Mouse (Mus musculus) right cerebral cortex, postnatal 25 days (tissue): ENCODE data around the gene Mrps27.

Experiments
- DNase-seq: peaks from one replicate; pipeline ENCODE4 v3.0.0; 2022

Mrps27 gene

DNA sequence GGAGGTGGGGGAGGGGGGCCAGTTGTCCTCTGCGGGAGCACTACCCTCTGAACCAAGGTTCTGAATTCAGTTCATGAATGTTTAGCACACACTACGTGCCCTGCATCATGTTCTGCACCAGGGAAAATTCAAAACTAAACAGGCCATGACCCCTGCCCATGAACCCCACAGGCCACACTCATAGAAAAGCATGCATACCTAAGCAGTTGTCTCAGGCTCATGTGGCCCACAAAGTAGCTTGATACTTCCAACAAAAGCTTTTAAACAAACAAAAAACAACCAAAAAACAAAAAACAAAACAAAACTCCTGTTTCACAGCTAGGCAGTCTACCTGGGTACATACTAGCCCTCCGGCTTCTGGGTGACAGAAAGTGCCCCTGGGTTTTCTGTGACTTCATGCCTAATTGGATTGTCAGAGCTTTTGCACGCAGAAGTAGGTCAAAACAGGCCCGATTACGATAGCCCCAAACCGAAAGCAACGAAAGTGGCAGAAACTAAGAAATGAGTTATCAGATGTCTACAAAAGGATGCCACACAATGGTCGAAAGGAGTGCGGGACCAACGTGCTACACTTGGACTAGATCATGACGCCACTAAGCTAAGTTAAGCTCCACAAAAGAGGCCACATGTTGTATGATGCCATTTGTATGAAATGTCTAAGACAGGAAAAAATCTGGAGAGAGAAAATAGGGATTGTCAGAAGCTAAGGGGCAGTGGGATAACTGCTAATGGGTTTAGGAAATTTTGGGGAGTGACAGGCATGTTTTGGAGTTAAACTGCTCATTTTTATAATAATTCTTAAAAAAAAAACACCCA is 98.1 kb downstream of the Mrps27 start:
- DNase-seq, result no peak

DNA sequence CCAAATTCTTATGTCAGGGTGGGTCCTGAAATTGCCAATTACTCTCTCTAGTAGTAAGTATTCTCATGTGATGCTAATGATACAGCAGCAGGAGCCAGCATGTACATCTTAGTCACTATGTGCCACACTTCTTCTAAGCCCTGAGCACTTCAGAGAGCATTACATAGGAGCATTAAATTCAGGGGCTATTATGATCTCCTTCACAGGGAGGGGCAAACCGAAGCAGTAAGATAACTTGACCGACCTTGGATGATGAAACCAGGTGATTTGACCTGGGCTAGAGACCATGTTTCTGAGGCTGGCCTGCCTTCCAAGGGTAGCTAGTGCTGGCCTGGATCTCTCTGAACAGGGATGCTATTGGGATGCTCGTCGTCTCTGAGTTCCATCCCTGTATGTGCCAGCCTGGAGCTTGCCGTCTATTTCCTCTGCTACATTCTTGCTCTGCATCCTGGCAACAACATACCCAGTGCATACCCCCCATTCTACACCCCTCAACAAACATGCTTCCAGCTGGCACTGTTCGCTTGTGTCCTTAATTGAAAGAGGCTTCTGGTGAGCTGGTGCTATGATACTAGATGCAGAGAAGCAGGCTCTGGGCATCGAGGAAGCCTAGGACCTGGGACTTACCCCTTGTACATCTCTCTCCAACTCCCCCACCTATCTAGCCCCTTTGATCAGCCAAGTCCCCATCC is 99.0 kb downstream of the Mrps27 start:
- no peak for DNase-seq

DNA sequence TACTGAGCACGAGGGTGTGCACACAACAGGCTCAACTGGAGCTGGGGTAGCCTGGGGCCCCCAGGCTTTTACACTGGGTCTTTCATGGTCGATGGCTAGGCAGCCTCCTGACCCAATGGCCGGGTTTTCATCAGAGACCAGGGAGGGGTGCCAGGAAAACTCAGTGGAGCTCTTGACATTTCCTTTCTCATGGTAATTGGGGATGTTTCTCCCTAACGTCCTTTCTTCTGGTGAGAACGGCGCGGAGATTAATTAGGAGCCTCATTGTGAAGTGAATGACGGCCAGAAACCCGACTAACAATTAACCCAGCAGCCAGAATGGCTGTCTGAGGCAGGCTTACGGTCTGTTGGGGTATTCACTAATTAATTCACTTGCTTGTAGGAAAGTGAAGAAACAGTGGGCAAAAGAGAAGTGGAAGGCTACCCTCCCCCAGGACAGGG is 99.9 kb downstream of the Mrps27 start:
- no peak for DNase-seq

DNA sequence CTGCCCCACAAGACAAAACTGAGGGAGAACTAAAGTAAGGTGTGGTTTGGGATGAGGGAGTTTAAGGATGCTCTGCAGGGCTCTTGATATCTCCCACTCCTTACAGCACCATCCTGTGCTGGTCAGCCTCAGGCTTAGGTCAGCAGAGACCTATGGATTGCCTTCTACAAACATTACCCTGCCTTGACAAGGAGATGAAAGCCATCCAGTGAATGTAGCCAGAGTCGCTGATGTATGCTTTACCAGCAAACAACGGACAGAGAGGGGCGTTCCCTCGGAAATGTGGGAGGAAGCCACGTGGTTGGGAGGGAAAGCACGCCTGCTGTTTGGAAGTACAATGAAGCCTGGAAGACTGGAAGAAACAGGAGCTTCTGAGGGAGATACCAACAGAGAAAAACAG is 100.3 kb downstream of the Mrps27 start:
- DNase-seq, result no peak

DNA sequence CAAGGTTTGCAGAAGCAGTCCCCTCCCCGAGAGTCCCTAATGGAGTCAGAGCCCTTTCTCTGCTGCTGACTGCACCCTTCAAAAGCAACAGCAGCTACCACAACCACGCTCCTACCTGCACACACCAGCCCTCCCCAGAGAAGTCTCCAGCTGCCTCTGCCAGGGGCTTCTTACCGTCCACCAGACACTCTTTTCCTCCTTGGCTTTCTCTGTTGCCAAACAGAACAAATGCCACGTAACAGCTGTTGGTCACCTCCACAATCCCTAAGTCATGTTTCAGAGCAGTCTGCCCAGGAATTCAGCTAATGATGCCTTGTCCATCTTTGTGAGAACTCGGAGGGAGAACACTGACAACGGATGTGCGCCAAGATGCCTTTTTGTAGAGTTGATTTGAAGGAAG is 102.4 kb downstream of the Mrps27 start:
- no peak for DNase-seq

DNA sequence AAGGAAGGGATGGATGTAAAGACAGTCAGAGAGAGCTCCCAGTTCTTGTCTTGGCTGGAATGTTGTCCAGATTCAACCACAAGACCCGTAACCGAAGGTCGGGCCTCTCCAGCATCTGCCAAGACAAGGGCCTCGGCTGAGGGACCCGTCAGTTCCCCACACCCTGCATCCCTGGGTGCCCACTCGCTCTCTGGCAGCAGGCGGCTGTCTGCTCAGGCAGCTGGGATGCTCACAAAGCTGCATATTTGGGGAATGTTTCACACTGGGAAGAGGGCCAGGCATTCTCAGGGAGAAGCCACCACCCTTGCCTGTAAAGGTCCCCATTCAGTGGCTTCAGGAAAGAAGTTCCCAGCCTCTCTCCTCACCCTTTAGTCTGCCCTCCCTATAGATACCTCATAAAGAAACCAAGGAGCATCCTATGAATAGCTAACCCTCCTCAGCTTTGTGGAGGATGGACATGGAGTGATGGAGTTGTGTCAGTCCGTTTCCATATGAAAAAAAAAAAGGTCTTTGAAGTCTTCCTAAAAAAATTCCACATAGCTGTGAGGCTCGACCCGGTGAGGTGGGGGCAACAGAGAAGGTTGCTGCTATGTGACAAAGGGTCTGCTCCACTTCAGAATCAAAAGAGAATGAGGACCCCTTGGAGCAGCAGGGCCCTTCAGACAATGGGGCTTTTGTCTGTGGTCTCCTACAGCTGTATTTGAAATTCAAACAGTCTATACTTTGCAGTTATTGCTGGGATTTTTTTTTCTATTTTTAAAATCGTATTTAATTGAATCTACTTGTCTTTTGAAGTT is 103.0 kb downstream of the Mrps27 start:
- DNase-seq, result peak; percentile 58

DNA sequence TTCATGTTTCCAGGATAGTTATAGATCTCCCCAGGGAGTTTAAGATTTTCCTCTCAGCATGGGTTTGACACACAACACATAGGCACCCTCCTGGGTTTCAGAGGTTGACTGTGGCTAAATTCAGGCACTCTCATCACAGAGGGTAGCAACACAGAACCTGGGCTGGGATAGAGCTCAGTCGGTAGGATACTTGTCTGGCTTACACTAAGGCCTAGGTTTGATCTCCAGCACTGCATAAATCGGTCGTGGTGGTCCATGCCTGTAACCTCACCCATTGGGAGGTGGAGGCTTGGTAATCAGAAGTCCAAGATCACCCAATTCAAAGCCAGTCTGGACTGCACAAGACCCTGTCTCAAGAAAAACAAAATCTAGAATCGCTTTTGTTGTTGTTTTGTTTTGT is 103.7 kb downstream of the Mrps27 start:
- no peak for DNase-seq

DNA sequence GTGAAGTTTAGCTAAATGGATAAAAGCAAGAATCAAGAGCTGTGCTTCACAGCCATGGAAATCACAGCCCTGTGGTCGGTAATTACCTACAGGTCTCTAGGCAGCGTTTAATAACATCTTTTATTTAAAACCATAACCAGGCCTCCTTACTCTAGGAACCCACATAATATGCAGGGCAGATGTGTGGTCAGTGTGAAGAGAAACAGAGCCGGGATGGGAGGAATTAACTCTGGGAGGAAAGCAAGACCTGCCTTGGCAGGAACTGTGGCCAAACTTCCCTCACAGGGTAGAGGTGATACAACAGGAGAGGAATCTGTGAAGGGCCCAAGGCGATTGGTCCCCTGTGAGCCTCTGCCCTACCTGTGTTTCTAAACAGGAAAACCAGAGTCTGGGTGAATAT is 105.0 kb downstream of the Mrps27 start:
- no peak for DNase-seq

DNA sequence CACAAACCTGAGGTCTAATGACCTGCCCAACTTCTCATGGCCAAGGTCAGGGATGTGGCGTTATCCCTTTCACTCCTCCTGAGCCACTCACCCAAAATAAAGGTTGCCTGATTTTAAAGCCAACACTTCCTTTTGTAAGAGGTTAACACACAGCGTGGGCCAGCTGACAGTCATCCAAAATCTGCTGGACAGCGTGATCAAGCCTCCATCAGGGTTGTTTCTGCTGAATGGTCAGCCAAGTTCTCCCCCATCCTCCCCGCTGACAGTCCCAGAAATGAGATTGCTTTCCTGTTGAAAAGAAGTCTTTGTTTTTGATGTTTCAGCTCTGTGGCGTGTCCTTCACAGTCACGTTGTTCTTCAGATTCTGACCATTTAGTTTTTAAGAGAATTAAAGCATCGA is 106.2 kb downstream of the Mrps27 start:
- no peak for DNase-seq

DNA sequence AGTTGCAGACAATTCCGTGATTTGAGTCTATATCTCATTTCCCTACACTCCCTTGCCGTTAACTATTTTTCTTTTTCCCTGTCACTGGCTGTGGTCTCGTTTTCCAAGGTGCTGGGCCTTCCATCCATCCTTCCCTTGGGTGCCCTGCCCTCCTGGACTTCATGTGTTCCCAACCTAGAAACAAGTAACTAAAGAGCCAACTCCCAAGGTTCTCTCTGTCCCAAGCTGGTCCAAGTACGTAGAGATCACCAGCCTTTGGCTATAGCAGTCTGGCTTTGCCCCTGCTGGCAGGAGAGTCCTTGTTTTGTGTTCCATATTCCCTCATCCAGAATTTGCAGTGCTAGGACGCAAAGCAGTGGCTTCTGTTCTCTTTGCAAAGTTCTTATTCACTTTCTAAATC is 106.7 kb downstream of the Mrps27 start:
- DNase-seq, result no peak

DNA sequence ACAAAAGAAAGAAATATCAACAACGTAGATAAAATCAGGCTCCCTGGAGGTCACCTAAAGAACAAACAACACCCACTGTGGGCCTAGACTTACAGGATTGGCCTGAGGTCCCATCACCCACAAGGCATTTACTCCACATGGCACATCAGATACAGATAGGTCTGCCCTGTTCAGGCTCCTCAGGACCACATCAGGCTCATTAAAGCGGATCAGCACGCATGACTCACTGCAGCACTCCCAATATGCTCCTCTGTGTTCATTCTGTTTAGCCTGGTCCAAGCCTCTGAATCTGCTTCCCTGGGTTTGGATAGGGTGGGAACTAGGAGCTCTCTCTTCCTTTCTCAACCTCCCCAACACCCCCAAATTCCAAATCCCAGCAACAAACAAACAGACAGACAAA is 107.9 kb downstream of the Mrps27 start:
- DNase-seq, result no peak

DNA sequence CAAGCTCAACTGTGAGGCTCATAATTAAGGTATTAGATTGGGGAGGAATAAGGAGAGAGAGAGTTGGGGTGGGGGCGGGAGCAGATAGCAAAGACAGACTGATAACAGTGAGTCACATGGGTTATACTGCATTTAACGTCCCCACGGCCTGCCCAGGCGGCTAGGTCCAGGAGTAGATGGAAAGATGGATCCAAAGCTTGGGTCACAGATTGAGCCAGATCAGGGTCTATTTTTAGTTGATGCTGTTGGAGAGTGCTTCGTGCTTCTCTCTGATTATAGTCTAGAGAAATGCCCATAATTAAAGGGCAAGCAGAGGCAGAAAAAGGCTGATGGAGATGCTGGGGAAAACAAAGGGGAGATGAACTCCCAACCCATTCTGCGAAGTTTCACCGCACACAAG is 110.4 kb downstream of the Mrps27 start:
- no peak for DNase-seq

DNA sequence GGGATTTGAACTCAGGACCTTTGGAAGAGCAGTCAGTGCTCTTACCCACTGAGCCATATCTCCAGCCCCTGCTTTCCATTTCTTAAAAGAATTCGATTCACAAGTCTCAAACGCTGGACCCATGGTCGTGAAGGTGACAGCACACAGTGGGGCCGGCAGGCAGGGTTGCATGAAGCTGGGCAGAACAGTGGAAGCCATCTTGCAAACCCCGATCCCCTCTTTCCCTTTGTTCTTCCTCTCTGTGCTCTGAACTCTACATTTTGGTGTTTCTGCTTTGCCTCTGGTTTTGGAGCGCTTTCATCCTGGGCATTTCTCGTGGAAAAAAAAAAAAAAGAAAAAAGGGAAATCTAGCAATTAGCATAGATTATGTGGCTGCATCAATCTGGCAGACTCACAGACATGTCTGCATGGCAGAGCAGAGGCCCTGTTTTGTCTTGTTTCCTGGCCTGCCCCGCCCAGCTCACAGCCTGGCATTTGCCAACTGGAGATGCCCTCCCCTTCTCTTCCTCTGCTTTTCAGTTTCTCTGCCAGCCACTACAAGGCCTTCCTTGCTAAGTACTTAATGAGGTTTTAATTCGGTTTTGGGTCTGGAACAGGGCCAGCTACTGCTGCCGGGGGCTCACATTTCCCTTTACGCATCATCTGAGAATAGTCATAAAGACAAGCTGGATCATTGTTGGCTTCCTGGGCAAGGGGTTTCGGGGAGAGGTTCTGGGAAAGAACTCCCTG is 114.2 kb downstream of the Mrps27 start:
- DNase-seq, result no peak

DNA sequence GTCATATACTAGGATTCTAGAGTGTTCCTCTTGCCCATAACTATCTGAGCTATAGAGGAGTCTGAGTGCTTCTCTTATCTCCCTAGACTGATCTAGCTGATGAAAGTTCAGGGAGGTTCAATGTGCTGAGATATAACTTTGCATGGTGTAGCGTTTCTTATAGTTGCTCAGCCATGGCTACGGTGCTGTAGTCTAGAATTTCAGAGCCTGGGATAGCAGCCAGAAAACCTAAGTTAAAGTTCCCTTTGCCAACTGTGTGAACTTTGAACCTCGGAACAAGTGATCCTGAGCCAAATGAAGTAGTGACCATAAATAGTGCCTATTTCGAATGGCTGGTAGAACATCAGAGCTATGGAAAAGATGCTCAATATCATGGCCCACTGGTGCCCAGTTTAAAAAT is 115.0 kb downstream of the Mrps27 start:
- no peak for DNase-seq

DNA sequence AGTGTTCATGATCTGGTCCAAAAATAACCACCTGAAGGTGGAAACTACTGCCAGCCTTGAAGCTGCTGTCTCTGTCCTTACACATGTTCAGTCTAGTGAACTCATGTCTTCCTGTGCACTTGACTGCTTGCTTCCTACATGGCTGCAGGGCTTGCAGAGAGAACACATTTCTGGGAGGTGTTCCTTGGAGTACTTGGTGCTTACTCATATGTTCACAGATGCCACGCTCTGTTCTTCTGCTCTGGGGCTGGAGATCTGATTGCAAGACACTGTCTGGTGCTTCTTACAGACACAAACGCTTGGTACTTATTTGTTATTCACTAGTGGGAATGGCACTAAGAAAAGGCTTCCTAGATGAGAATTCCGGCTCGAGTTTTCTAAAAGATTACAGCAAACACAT is 117.3 kb downstream of the Mrps27 start:
- no peak for DNase-seq

DNA sequence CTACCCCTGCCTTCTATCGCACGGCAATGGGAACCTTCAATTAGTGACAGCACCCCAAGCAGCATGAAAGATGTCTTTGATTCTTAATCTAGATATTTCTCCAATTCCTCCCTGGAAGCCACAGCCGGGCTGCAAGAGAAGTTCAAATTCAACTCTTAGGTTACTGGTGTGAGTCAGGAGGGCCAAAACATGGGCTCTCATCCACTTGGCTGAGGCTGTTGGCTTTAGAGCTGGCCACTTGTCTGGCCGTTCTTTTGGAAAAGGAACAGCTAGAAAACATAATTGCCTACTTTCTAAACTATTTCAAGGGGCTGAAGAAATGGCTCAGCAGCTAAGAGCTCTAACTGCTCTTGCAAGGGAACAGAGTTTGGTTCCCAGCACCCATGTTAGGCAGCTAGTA is 120.0 kb downstream of the Mrps27 start:
- DNase-seq, result no peak
